Mouse (Mus musculus): ENCODE measurements around the gene Litaf.
"Not testable (repeated sequence)": the region's sequence is repeated elsewhere in the genome, so short reads cannot be mapped to it uniquely, and the experiment has no call there.

Gene Litaf

DNA sequence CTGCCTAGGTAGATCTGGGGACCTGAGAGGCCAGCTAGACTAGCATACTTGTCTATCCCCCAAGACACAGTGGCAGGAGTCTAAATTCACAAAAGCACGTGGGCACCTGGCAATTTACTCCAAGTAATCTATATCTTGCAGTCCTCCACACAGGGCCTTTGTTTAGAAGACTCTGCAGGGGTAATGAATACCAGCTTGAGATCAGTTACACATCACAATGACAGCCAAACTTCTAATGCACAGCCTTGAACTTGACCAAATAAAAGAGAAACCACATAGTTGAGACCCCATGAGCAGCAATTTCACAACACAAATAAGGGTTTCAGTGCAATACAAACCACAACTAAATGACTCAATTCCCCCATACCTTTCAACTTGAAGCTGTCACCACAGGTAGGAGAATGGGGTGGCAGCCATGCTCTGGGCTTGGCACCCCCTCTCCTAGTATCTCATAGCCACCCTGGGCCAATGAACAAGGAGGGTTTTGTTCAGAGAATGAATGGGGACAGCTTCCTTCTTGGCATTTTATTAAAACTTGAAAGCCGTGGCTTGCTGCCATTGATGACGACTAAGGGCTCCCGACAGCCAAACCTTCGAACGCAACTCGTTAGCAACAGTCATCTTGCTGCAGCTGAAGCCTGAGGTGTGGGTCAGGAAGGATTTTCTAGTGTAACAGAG lies 107.1 kb downstream of the Litaf start:
- DNase-seq (ENCODE audit: low read depth in 2 of 2, low spot score in 2 of 2), result no peak

DNA sequence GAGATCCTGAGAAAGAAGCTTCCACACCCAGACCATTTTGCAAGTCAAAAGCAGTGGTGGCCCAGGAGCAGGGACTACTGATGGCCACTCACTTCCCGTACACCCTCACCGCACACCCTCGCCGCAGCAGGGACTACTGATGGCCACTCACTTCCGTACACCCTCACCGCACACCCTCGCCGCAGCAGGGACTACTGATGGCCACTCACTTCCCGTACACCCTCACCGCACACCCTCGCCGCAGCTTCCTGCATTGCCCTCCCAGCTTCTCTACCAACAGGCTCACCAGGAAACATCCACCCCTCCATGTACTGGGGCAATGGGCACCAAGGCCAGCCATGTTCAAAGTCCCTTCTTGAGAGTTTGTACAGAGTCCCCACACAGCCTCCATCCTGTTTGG lies 107.7 kb downstream of the Litaf start:
- not testable (repeated sequence) for DNase-seq (ENCODE audit: low read depth in 2 of 2, low spot score in 2 of 2)

DNA sequence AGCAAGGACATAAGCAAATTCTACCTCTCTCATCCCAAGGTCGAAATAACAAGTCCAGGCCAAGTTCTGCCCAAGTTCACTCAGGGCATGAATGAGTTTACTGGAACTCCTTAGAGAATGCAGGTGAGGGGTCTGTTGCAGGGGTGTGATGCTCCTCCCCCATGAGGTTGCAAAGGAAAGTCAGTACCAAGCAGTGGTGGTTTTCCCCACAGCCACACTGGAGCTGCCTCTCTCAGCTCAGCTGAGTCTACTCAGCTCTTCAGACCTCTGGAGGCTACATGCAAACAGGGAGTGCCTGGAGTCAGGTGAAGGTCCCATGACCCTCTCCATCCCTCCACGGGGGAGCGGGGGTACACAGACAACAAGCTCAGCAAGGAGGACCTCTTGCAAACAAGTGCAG lies 108.2 kb downstream of the Litaf start:
- no peak for DNase-seq (ENCODE audit: low read depth in 2 of 2, low spot score in 2 of 2)

DNA sequence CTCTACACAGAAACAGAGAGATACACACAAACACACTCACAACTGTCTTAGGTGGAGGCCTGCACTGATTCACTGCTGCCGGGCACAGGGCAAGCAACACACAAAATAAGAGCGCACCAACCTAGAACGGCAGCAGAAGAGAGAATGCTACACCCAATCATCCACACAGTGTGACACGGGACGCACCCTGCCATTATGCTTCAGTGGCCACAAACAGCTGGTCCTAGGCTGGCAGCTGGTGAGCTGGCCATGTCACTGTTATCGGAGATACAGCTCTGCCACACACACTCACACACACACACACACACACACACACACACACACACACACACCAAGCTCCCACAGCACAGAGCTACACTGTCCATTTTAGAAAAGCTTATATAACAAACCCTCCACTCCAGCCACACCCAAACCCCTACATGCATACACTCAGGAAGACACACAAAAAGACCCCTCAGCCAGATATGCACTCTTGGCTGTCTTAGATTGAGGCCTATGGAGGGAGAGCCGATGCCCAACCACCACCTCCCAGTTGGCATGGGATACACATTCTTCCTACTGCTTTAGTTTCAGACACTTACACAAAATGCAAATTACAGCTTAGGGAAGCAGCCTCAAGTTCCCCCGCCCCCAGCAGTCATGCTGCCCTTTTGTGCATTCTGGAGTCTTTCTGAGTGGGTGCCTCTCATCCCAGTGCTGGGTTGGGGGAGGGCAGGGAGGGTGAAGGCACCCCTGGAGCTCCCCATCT lies 108.8 kb downstream of the Litaf start:
- no peak for DNase-seq (ENCODE audit: low read depth in 2 of 2, low spot score in 2 of 2)

DNA sequence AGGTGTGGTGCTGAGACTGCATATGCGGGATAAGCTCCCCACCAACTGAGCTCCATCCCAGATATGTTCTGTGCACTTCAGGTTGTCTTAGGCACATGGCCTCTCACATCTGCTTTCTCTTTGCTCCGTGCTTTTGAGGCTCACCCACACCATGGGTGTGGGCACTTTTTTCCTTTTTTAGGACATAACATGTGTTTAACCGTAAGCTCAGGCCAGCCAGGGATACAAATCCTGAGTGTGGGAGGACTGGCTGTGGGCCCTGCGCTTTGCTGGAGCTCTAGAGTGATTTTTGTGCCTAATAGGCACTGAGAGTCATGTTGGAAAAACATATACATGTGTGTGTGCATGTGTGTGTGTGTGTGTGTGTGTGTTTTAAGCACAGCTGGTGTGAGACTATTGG lies 110.9 kb downstream of the Litaf start:
- no peak for DNase-seq (ENCODE audit: low read depth in 2 of 2, low spot score in 2 of 2)

DNA sequence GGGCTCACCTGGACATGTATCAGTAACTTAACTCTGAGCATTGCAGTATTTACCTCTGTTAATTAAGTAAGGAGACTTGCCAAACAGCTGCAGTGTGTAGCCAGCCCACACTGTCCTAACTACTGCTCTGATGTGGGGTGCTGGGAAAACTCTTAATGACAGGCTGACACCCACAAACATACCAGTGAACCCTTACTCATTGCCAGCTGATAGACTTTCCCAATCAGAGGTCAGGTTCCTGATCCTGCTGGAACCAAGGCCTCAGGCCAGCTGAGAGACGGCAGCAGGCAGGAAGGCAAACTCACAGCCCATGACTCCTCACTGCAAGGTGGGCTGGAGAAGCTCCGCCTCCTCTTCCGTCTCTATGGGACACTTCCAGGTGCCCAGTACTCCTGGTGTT lies 113.1 kb downstream of the Litaf start:
- DNase-seq (ENCODE audit: low read depth in 2 of 2, low spot score in 2 of 2), result no peak

DNA sequence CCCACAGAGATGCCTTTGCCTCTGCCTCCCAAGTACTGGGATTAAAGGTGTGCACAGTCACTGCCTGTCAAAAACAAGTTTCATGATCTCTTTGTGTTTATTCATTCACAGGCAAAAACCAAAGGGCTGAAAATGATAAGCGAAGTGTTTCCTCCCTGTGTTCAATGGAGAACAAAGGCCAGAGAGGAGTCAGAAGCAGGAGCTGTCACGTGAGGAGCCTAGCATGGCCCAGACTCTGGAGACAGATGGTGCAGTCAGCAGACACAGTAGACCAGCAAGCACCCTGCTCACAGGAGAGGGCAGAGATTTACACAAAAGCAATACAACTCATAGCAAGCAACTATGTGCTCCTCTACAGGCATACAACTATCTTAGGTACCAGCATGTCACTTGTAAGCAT lies 113.9 kb downstream of the Litaf start:
- DNase-seq (ENCODE audit: low read depth in 2 of 2, low spot score in 2 of 2), result no peak

DNA sequence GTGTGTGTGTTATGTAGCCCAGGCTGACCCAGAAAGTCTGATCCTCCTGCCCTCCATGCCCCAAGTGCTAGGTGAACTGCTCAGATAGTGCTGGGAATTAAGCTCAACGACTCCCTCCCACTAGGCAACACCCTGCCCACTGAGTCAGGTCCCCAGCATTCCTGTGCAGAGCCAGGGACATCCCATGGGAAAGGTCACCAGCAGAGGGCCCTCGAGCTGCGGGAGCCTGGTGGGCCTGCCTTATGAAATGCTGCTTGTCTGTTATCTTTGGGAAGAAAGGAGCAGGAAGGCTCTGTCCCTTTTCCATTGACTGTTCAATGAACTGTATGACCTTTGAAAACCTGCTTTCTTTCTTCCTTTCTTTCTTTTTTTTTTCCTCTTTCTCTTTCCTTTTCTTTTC lies 114.4 kb downstream of the Litaf start:
- DNase-seq (ENCODE audit: low read depth in 2 of 2, low spot score in 2 of 2), result no peak

DNA sequence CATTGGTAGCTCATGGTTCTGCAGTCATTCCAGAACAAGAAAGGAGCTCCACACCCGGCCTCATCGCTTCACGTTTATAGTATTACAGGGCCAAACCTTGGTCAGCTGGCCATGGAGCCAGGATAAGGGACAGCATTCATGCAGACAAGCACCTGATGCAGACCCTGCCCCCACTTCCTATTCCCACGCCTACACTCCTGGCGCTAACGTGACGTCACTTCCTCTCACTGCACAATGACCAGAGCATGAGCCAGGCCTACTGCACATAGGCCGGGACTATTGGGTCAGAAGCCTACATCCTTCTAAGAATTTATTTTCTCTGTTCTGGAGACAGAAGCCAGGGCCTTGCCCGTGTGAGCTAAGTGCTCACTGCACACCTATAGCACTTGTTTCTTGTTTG lies 115.4 kb downstream of the Litaf start:
- DNase-seq (ENCODE audit: low read depth in 2 of 2, low spot score in 2 of 2), result no peak

DNA sequence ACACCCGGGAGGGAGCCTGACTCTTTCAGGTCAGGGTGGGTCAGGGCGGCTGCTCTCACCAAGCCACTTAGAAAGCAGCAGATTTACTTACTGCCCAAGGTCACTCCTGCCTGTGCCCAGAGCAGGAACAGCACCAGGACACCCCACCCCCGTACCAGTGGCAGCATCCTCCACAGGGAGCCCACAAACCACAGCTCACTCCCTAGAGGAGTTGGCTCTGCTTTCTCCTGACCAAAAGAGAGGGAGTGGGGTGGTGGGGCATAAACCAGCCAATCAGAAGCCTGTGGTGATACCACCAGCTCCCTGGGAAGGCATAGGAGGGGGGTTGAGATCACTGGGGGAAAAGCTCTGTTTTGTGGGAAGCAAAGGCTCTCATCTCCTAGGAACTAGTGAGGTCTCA lies 118.2 kb downstream of the Litaf start:
- DNase-seq (ENCODE audit: low read depth in 2 of 2, low spot score in 2 of 2), result no peak

DNA sequence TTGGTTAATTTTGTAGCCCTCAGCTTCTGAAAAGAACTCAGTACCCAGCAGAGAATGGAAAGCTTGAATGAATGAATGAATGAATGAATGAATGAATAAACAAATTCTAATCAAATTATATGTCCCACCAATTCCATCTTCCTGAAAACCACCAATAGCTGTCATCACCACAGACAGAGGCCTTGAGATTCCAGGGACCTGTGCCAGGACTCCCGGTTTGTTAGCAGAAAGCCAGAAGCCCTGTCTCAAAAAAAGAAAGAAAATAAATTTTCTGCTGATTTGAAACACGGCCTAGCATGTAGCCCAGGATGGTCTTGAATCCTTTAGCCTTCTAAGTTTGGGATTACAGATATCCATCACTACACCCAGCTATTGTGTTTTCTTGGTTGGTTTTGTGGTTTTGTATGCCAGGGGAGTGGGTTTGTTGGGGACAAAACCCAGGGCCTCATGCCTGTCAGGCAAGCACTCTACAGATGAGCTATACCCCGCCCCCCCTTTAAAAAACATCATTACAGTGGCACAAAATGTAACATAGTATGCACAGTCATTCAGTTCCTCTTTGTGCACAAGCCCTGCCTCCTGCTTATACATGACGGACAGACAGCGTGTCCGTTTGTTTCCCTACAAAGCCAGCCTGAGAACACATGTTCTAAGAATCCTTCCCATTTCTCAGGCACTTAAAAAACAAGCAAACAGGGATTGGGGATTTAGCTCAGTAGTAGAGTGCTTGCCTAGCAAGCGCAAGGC lies 120.4 kb downstream of the Litaf start:
- no peak for DNase-seq (ENCODE audit: low read depth in 2 of 2, low spot score in 2 of 2)

DNA sequence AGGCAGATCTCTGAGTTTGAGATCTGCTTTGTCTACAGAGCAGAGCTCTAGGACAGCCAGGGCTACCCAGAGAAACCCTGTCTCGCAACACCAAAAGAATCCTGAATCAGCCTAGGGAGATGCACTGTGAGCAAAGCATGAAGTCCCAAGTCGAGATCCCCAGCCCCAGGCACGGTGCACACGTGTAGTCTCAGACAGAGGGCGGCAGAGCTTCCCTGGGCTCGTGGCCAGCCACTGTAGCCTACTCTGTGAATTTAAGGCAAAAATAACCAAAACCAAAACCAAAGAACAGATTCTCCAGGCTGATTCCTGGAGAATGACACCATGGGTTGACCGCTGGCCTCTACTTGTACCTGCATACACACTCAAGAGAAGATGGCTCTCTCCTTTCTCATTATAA lies 121.4 kb downstream of the Litaf start:
- no peak for DNase-seq (ENCODE audit: low read depth in 2 of 2, low spot score in 2 of 2)

DNA sequence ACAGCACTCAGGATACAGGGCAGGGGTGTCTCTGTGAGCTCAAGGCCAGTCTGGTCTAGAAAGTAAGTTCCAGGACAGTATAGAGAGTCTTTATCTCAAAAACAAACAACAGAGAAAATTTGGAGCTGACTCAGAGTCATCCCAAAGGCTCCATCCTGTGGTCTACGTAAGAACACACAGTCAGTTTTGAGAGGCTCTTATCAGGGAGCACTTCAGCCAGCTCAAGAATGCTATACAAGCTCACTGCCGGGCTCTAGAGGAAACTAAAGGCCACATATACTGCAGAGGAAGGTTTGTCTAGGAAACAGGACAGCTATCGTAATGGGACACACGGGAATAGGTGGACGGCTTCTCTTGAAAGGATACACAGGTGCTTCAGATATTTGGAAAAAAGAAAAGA lies 122.7 kb downstream of the Litaf start:
- DNase-seq (ENCODE audit: low read depth in 2 of 2, low spot score in 2 of 2), result no peak

DNA sequence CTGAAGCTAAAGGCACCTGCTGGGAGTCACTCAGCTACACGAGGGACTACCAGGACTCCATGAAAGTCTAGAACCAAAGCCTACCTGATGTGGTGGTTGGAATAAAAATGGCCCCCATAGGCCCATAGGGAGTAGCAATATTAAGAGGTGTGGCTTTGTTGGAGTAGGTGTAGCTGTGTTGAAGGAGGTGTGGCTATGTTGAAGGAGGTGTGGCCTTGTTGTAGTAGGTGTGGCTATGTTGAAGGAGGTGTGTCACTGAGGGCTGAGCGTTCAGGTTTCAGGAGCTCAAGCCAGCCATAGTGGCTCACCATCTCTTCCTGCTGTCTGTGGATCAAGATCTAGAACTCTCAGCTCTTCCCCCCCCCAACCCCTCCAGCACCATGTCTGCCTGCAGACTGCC lies 125.3 kb downstream of the Litaf start:
- DNase-seq (ENCODE audit: low read depth in 2 of 2, low spot score in 2 of 2), result no peak

DNA sequence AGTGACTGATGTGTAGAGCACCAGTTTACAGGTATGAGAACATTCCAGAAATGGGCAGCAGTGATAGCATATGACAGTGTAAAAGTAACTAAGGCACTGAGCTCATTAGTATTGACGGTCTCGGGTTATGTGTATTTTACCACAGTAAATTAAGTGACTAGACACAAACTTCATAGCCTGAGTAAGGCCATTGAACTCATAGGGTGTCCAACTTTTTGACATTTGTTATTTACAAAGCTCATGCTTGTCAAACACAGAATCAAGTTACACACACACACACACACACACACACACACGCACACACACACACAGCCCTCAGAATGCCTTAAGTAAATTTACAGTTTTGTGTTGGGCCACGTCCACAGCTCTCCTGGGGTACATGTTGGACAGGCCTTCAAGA lies 126.0 kb downstream of the Litaf start:
- no peak for DNase-seq (ENCODE audit: low read depth in 2 of 2, low spot score in 2 of 2)

DNA sequence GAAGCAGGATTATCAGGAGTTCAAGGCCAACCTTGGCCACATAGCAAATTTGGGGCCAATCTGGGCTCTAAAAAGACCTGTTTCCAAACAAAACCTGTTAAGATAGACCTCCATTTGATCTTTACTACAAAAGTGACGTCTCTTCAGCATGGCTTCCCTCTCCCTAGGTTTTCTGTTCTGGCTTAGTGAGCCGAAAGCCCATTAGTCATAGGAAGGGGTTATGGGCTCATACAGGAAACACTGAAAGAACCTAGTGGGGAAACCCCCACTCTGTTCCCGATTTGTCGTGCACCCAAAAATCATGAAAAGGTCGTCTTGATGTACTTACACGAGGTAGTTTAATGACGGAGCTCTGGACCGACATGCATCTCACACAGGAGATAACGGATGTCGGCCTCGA lies 128.5 kb downstream of the Litaf start:
- no peak for DNase-seq (ENCODE audit: low read depth in 2 of 2, low spot score in 2 of 2)

DNA sequence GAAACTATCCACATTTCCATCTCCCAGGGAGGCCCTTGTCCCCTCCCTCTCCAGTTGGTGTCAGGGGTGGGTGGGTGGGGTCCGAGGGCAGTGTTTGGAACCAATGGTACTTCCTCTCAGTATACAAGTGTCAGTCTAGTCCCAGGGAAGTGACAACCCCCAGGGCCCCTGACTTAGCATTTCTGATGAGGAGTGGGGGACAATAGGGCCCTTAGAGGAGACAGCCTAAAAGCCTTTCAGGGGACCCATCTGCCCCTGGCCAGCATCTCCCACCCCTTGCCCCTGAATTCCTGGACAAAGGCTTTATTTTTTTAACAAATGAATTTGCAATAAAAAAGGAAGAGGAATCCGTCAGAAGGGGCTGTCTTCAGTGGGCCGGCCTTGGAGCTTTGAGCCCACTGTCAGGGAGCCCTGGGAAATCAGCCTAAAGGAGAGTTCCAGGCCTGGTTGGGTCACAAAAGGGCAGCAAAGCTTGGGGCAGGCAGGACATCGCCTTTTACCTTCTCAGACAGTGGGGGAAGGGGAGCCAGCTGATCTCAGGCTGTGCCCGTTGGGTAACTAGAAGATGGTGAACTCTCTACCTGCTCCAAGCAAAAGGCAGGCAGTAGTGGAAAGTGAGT lies 129.1 kb downstream of the Litaf start:
- DNase-seq (ENCODE audit: low read depth in 2 of 2, low spot score in 2 of 2), result no peak

DNA sequence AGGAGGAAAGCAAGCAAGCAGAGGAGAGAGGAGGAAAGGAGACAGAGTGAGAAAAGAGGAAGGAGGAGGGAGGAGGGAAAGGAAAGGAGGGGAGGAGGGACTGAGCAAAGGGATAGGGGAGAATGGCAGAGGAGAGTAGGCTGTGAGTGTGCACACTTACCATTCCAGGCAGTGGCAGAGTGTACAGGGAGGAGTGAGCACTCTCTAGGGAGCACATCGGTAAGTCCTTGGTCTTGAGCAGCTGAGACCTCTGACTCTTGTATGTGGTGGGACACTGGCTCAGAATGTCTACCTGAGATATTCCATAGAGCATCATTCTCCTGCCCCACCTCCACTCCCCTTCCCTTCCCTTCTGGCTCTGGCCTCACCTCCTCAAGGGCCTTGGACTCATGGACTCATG lies 131.9 kb downstream of the Litaf start:
- DNase-seq (ENCODE audit: low read depth in 2 of 2, low spot score in 2 of 2), result no peak

DNA sequence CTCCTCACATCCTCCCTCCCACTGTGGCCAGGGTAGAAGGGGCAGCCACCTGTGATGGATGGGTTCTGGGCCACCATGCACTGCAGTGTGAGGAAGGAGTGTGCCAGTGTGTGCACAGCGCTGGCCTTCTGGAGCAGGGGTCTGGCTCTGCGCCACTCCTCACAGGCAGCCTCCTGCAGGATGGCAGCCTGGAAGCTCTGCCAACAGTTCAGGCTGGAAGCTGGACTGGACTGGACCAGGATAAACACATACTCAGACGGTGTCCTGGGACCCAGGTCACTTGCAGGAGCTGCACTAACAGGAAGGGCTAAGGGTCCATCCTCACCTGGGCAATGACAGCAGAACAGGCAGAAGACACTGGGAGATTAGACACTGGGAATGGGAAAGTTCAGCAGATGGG lies 132.6 kb downstream of the Litaf start:
- no peak for DNase-seq (ENCODE audit: low read depth in 2 of 2, low spot score in 2 of 2)

DNA sequence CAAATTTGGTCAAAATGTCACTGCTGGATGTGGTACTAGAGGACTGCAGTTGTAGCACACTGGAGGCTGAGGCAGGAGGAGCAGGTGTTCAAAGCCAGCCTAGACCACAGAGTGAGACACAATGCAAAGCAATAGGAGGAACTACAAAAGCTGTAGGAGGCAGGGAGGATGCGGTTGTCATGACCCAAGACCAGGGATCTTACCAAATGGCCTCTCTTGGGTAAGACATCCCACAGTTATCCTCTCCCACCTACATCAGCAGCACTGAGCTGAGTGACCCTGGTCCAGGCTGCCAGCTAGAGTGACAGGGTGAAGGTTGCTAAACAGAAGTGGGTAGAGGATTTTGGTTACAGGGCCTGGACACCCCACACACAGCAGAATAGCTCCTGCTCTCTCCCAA lies 138.9 kb downstream of the Litaf start:
- DNase-seq (ENCODE audit: low read depth in 2 of 2, low spot score in 2 of 2), result no peak

DNA sequence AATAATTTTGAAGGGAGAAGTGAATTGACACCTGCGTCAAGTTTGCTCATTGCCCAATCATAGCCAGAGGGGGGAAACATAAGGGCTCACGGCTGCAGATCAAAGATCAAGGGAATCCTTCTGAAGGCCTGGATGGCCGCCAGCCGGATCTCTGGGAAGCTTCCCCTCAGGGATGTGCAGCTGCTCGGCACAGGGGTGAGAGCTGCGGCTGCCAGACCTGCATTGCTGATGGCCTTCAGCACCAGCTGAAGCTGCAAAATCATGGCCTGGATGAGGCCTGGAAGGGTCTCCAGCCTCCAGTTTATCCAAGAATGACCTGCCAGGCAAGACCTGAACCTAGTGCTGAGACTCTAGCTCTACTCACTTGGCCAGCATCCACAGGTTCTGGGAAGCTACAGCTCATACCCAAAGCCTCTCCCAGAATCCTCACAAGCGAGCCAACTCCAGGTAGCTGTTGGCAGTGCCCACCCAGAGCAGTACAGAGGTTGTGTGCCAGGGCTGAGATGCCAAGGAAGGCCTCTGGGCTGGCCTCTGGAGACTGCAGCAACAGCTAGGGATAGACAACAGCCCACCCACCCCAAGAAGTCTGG lies 140.3 kb downstream of the Litaf start:
- no peak for DNase-seq (ENCODE audit: low read depth in 2 of 2, low spot score in 2 of 2)

DNA sequence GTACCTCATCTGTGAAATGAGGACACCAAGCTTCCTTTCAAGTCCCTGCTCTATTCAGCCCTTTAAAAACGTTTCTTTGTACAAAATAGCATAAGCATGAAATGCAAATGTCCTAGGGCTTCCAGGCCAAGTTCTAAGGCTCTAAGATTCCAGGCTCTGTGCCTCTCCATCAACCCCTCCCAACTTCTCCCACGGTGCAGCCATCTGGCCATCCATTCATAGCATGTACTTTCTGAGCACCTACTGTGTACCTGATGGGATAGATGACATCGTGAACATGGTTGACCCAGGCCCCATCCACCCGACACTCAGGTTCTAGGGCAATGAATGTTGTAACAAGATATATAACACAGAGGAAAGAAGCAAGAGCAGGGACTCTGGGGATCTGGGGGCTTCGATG lies 142.4 kb downstream of the Litaf start:
- DNase-seq (ENCODE audit: low read depth in 2 of 2, low spot score in 2 of 2), result no peak
